Mouse (Mus musculus) bone marrow, adult 2 months (tissue): ENCODE results near the gene 4930442H23Rik. TPM values are rescaled to one million over a fixed set of nuclear protein-coding genes. Genes with fewer than 3 reads are reported as not detected.
"Not testable (repeated sequence)": the region's sequence is repeated elsewhere in the genome, so short reads cannot be mapped to it uniquely, and the experiment has no call there.

Source experiments
- H3K27ac ChIP-seq: fragments of 200-500 bp; 2 replicates; pipeline ENCODE4 v1.5.1; 2012; ENCODE audit warnings: low read depth, mild to moderate bottlenecking, control low read depth, inconsistent platforms, low read length; ENCODE audit not compliant: control insufficient read depth, poor library complexity, insufficient read depth
- H3K4me1 ChIP-seq: fragments of 200-500 bp; 2 replicates; pipeline ENCODE4 v1.6.1; 2011; ENCODE audit warnings: low read length; ENCODE audit not compliant: control insufficient read depth, insufficient read depth
- H3K4me3 ChIP-seq: fragments of 200-500 bp; replicated peaks from 2 replicates; pipeline ENCODE3; 2011; ENCODE audit warnings: mild to moderate bottlenecking, low read depth, low read length, control low read depth; ENCODE audit not compliant: control insufficient read depth
- CTCF ChIP-seq: fragments of 200-500 bp; IDR thresholded peaks from 2 replicates; pipeline ENCODE4 v1.5.1; 2011; ENCODE audit warnings: low read length, control low read depth; ENCODE audit not compliant: control insufficient read depth, insufficient read depth
- POLR2A ChIP-seq: fragments of 200-500 bp; IDR thresholded peaks from 2 replicates; pipeline ENCODE4 v1.6.1; 2011; ENCODE audit warnings: low read depth, mild to moderate bottlenecking, control low read depth, low read length, borderline replicate concordance; ENCODE audit not compliant: control insufficient read depth
- WGBS: fragments of 180-500 bp; shearing (Covaris S2); methylation state at CpG from one replicate; pipeline ENCODE4 v1.1.7; 2018; 5-methylcytosine and 5-hydroxymethylcytosine counted together
- polyA plus RNA-seq: library from polyadenylated mRNA; stranded (reverse); fragments of >200 nt; gene quantifications from 2 replicates; pipeline ENCODE4 v1.2.4, GENCODE M21; 2011; ENCODE audit warnings: low replicate concordance; ENCODE audit not compliant: missing spikeins, insufficient read depth, insufficient read length

Gene 4930442H23Rik
- polyA plus RNA-seq, 1 experiment, result not detected

DNA sequence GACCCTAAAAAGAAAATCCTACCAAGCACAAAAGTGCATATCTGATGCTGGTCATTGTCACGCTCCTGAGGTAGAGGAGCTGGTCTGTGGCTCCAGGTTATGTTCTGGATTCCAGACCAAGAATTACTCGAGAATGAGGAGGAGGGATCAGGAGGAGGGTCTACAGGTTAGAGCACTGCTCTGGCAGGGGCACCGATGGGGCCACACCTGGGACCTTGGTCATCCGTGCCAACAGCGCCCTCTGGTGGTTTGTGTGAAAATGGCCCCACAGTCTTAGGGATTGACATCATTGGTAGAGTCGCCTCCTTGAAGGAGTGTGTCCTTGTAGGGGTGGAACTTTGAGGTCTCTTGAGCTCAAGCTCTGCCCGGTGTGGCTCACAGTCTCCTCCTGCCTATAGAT lies 34.3 kb upstream of the 4930442H23Rik start:
- no peak overlapping the region for H3K4me3 ChIP-seq
- 12% methylated on average over 7 of the region's 7 CpGs for WGBS
- H3K27ac ChIP-seq, result no peak overlapping the region
- no peaks in the 10 kb centered on the region; the same call in 1 of the 2 replicates for H3K4me1 ChIP-seq
- TF ChIP-seq POLR2A, result no peak
- TF ChIP-seq CTCF, result peak; percentile 93

DNA sequence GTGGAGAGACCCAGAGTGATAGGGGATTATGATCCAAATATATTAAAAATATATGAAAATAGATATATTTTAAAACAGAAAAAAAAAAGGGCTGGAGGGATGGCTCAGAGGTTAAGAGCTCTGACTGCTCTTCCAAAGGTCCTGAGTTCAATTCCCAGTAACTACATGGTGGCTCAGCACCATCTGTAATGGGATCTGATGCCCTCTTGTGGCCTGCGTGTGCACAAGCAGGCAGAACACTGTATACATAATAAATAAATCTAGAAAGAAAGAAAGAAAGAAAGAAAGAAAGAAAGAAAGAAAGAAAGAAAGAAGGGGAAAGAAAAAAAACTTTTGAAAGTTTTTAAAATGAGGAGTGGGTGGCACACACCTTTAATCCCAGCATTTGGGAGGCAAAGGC lies 33.6 kb upstream of the 4930442H23Rik start:
- not testable (repeated sequence) for H3K4me3 ChIP-seq, H3K4me1 ChIP-seq, H3K27ac ChIP-seq
- WGBS, result 12% methylated on average over 1 of the region's 1 CpGs
- peak; percentile 62 for TF ChIP-seq CTCF

DNA sequence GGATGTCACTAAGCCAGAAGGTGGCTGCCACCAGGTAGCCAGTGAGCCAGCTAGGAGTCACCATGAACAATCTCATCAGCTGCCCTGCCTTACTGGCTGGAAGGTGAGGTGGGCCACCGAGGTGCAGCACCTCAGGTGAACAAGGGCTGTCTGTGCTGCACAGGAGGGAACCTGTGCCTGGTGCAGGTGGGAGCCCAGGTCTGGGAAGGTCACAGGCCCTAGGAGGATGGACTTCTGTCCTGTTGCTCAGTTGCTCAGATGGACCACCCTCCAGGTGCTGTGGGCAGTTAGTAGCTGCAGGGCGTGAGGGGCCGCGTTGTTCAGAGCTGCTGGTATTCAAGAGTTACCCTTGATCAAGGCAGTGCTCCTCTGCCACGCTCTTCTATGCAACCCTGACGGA lies 33.2 kb upstream of the 4930442H23Rik start:
- H3K4me3 ChIP-seq, result no peak overlapping the region
- H3K27ac ChIP-seq, result no peak overlapping the region
- H3K4me1 ChIP-seq, result no peaks in the 10 kb centered on the region; the same call in 1 of the 2 replicates
- 80% methylated on average over 6 of the region's 6 CpGs for WGBS
- TF ChIP-seq CTCF (peak; percentile 19; the same call in 1 of the 2 replicates), POLR2A (0 out of 2 replicates have a peak, but pooled peaks have one; percentile 13)

DNA sequence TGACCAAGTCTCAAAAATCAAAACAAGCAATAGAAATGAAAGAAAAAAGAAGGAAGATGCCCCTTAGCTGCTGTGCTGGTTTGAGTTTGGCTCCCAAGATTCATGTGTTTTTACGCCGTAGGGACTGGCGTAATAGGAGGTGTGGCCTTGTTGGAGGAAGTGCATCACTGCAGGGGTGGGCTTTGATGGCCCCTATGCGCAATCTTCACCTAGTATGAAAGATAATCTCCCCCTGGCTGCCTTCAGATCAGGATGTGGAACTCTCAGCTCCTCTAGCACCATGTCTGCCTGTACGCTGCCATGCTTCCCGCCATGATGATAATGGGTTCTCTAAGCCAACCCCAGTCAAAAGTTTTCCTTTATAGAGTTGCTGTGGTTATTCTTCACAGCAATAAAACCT lies 32.6 kb upstream of the 4930442H23Rik start:
- Histone ChIP-seq H3K27ac (no peak overlapping the region), H3K4me1 (no peaks in the 10 kb centered on the region; the same call in 1 of the 2 replicates), H3K4me3 (no peak overlapping the region)
- no peak for TF ChIP-seq CTCF
- no peak for TF ChIP-seq POLR2A
- WGBS, result 59% methylated on average over 6 of the region's 6 CpGs

GRCm38 (mm10) chr10:81210154-81210553 lies 26.5 kb upstream of the 4930442H23Rik start:
- Histone ChIP-seq H3K4me3 (no peak overlapping the region), H3K27ac (no peak overlapping the region), H3K4me1 (no peaks in the 10 kb centered on the region)
- TF ChIP-seq CTCF (peak; percentile 28; the same call in 1 of the 2 replicates), POLR2A (no peak)
- 89% methylated on average over 5 of the region's 5 CpGs for WGBS

- TF ChIP-seq CTCF, result no peak
- TF ChIP-seq POLR2A, result no peak
- Histone ChIP-seq H3K4me1 (no peaks in the 10 kb centered on the region), H3K4me3 (no peak overlapping the region), H3K27ac (no peak overlapping the region)
- 73% methylated on average over 4 of the region's 4 CpGs for WGBS
Measured at GRCm38 (mm10) chr10:81204137-81204536, 20.5 kb upstream of the 4930442H23Rik start.

DNA sequence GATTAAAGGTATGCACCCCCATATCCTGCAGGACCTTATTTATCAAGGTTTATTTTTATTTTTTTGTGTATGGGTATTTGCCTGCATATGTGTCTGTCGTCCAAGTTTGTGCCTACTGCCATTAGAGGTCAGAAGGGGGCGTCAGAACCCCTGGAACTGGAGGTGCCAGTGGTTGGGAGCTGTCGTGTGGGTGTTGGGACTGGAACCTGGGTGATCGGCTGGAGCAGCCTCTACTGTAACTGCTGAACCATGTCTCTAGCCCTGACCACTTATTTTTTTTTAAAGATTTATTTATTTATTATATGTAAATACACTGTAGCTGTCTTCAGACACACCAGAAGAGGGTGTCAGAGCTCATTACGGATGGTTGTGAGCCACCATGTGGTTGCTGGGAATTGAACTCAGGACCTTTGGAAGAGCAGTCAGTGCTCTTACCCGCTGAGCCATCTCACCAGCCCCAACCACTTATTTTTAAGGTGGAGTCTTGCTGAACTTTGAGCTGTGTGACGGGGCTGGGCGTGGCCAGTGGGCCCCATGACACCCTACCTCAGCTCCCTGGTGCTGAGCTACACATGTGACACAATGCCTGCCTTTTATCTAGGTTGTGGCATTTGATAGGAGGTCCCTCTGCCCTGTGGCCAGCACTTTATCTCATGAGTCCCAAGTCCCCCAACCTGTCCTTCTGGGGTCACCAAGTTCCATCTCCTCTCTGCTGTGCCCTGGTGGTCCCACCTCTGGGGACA lies 19.5 kb upstream of the 4930442H23Rik start:
- Histone ChIP-seq H3K27ac (no peak overlapping the region), H3K4me3 (no peak overlapping the region), H3K4me1 (no peaks in the 10 kb centered on the region)
- 59% methylated on average over 8 of the region's 8 CpGs for WGBS
- TF ChIP-seq POLR2A (no peak), CTCF (no peak)

- WGBS, result 76% methylated on average over 13 of the region's 13 CpGs
- no peak within 1 kb of the TSS for H3K4me3 ChIP-seq
- TF ChIP-seq CTCF, result no peak
- no peak for TF ChIP-seq POLR2A
- H3K4me1 ChIP-seq, result no peaks in the 10 kb centered on the region
- H3K27ac ChIP-seq, result no peak within 1 kb of the TSS
Measured at GRCm38 (mm10) chr10:81201807-81202758, 18.4 kb upstream of the 4930442H23Rik start, which contains the start of gene Nmrk2. Nmrk2 (minus strand) TSS chr10:81202051.
